Mouse (Mus musculus) heart, postnatal 36 days (tissue): ENCODE measurements around the gene Wsb1. TPM values are rescaled to one million over a fixed set of nuclear protein-coding genes. Genes with fewer than 3 reads are reported as not detected.
"Not testable (repeated sequence)": the region's sequence is repeated elsewhere in the genome, so short reads cannot be mapped to it uniquely, and the experiment has no call there.

Source experiments
- DNase-seq, 2 experiments: peaks; one replicate each; pipeline ENCODE4 v3.0.0; 2021 to 2022
- intact Hi-C: fragments of 180-260 bp; cut with DNase I; formaldehyde crosslinking; loops from one replicate; pipeline ENCODE4 v1.15.1; 2025
- total RNA-seq, 2 experiments: library from RNA; stranded (reverse); gene quantifications; 2 replicates each; pipeline ENCODE4 v1.2.3; 2021

Gene Wsb1
- 10 to 100 TPM; 14.7 to 14.9 TPM for total RNA-seq

- peak; percentile 95 to 96 for DNase-seq
- intact Hi-C loops: no loop called here
These were observed at the start of gene Wsb1 for GRCm38 (mm10) chr11:79254391-79255098. Wsb1 (minus strand) TSS chr11:79254671.

- intact Hi-C loops, DNase-seq: not testable (repeated sequence)
These were observed 49.8 kb upstream of the Wsb1 start for GRCm38 (mm10) chr11:79304245-79304644.

DNA sequence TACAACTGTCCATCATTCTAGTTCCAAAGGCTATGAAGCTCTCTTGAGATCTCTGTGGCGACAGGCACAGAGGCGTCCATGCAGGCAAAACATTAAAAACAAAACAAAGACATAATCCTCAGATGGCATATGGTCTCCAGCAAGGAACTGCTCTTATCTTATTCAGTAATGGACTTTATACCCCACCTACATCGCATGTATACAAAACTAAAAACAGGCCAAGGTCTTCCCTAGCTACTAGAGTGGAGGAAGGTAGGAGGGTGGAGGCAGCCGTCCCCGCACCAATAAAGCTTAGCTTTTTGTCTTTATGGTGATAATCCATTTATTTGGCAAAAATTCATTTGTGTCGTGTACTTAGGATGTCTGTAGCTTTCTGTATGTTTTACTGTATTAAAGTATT is 48.6 kb upstream of the Wsb1 start:
- no peak for DNase-seq
- intact Hi-C loops: no loop called here

DNA sequence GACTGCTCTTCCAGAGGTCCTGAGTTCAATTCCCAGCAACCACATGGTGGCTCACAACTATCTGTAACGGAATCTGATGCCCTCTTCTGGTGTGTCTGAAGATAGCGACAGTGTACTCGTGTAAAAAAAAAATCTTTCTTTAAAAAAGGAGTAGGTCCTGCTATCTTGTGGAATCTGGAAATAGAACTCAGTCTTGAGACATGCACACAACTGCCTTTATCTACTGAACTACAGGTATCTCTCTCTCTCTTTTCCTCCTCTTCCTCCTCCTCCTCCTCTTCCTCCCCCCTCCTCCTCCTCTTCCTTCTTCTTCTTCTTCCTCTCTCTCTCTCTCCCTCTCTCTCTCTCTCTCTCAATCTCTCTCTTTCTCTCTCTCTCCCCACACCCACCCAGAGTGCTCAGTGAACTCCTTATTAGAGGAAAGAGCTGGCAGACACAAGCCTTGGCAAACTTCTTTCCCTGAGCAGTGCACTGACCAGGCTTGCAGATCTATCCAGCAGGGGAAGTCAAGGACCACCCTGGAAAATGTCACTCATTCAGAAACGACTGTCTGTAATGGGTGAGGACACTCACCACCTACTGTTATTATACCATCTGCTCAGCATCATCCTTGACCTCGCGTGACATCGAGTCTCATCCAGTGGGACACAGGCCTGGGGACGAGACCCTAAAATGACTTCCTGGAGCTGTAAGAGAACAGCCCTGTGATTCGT is 45.4 kb upstream of the Wsb1 start:
- intact Hi-C loops: loop anchor here (5.0 to 10.0 kb wide), 2 partner anchors 333 to 445 kb away; no protein-coding TSS in a partner anchor
- no peak for DNase-seq

DNA sequence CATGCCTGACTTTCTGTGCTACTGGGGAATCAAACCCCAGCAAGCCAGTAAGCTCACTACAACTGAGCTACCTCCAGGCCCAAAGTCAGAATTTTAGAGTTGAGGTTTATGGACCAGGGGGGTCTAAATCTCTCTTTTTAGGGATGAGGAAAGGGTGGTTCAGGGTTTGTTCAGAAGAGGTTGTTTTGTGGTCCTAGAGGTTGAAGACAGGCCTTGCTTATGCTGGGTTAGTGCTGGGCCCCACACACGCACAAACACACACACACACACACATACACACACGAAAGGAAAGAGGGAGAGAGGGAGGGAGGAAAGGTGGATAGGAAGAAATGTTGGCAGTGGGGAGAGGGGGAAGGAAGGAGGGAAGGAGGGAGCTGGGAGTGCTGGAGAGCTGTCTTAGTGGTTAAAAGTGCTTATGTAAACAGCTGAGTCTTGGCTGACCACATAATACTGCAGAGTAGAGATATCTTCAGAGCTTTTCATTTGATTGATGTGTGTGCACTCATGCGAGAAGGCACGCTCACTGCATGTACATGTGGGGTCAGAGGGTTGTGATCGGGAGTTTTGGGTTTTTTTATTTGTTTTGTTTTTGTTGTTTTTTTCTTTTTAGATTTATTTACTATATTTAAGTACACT is 42.5 kb upstream of the Wsb1 start, which contains the start of gene Gm9964:
Gm9964 (minus strand) TSS at position 51 of the 636 bp plus-strand sequence.
- intact Hi-C loops: loop anchor here (1.0 to 10.0 kb wide), 5 partner anchors 73 to 442 kb away; no protein-coding TSS in a partner anchor
- no peak for DNase-seq

GRCm38 (mm10) chr11:79296167-79296566 is 41.7 kb upstream of the Wsb1 start:
- peak; percentile 64 to 74 for DNase-seq
- intact Hi-C loops: loop anchor here (1.0 to 10.0 kb wide), 4 partner anchors 72 to 441 kb away; no protein-coding TSS in a partner anchor

DNA sequence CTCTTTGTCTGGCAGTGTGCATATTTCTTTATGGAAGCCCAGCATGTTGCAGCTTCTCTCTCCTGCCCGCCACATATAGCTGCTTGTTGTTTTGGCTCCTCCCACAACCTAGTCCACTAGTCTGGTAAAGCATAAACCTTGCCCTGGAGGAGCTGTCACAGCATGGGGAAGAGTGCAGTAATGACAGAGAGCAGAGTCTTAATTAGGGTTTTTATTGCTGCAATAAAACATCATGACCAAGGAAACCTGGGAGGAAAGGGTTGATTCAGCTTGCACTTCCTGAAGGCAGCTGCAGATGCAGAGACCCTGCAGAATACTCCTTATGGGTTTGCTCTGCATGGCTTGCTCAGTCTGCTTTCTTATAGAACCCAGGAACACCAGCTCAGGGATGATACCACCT is 39.5 kb upstream of the Wsb1 start:
- DNase-seq: no peak
- intact Hi-C loops: loop anchor here (5.0 to 10.0 kb wide), 2 partner anchors 277 to 439 kb away; no protein-coding TSS in a partner anchor

GRCm38 (mm10) chr11:79293025-79293424 is 38.6 kb upstream of the Wsb1 start:
- intact Hi-C loops: loop anchor here (5.0 to 10.0 kb wide), 2 partner anchors 276 to 438 kb away; no protein-coding TSS in a partner anchor
- DNase-seq: no peak

GRCm38 (mm10) chr11:79292130-79292529 is 37.7 kb upstream of the Wsb1 start:
- DNase-seq: no peak
- intact Hi-C loops: loop anchor here (5.0 to 10.0 kb wide), 2 partner anchors 275 to 437 kb away; no protein-coding TSS in a partner anchor

GRCm38 (mm10) chr11:79291651-79292050 is 37.2 kb upstream of the Wsb1 start:
- DNase-seq: no peak
- intact Hi-C loops: loop anchor here (2.0 to 10.0 kb wide), 3 partner anchors 39 to 437 kb away; no protein-coding TSS in a partner anchor

- DNase-seq: peak in 1 of 2 experiments; percentile 41
- intact Hi-C loops: loop anchor here (1.0 to 10.0 kb wide), 4 partner anchors 38 to 436 kb away; no protein-coding TSS in a partner anchor
These were observed 36.0 kb upstream of the Wsb1 start for GRCm38 (mm10) chr11:79290473-79290872.

- no peak for DNase-seq
- intact Hi-C loops: no loop called here
These were observed 34.6 kb upstream of the Wsb1 start for GRCm38 (mm10) chr11:79288913-79289640.

- DNase-seq: no peak
- intact Hi-C loops: no loop called here
These were observed 33.9 kb upstream of the Wsb1 start for GRCm38 (mm10) chr11:79288278-79288843.

DNA sequence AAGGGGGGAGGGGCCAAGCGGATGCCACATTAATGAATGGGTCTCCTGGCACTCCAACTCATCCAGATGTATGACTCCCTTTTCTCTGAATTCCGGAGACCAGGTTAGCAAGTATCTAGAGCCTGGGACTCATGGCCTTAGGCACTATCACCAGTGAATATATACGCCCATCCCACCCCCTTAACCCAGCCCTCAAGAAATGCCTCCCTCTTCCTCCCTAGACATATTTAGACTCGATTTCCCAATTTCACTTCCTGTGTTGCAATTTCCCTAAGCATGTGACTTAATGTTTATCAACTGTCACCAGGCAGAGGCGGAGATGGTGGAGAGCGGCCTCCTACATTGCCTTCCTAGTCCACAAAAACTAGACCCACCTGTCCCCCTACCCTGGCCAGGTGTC is 33.0 kb upstream of the Wsb1 start:
- DNase-seq: no peak
- intact Hi-C loops: no loop called here

GRCm38 (mm10) chr11:79286305-79286799 is 31.9 kb upstream of the Wsb1 start:
- DNase-seq: peak in 1 of 2 experiments; percentile 36
- intact Hi-C loops: no loop called here

GRCm38 (mm10) chr11:79283350-79284030 is 29.0 kb upstream of the Wsb1 start:
- no peak for DNase-seq
- intact Hi-C loops: no loop called here

- intact Hi-C loops: no loop called here
- DNase-seq: peak; percentile 45 to 52
These were observed 26.9 kb upstream of the Wsb1 start for GRCm38 (mm10) chr11:79281396-79281795.

GRCm38 (mm10) chr11:79279732-79280405 is 25.4 kb upstream of the Wsb1 start:
- intact Hi-C loops: no loop called here
- no peak for DNase-seq
